Mouse (Mus musculus) limb, embryonic 14.5 days (tissue): ENCODE measurements around the gene Ces1d. TPM values are rescaled to one million over a fixed set of nuclear protein-coding genes. Genes with fewer than 3 reads are reported as not detected.
A peak's percentile ranks its signal among the peaks of the same experiment; 100 is the strongest.

Source experiments
- ATAC-seq: fragments of 200-750 bp; cut with Nextera tagmentation; 2 replicates; pipeline ENCODE4 v1.8.0; 2017; ENCODE audit warnings: low read depth, moderate number of reproducible peaks, moderate TSS enrichment; ENCODE audit not compliant: low FRiP score
- DNase-seq: peaks from one replicate; pipeline ENCODE4 v3.0.0-alpha.2; 2015; ENCODE audit warnings: low spot score
- H3K27ac ChIP-seq: fragments of 300-500 bp; sonication (generic); replicated peaks from 2 replicates; pipeline ENCODE4 v1.5.1; 2014; ENCODE audit warnings: low read depth, mild to moderate bottlenecking, low read length, moderate library complexity, mixed read lengths
- H3K27me3 ChIP-seq: fragments of 300-500 bp; sonication (generic); 2 replicates; pipeline ENCODE4 v1.6.1; 2014; ENCODE audit warnings: low read length, mixed read lengths; ENCODE audit not compliant: control insufficient read depth, insufficient read depth
- H3K36me3 ChIP-seq: fragments of 300-500 bp; sonication (generic); 2 replicates; pipeline ENCODE4 v1.6.1; 2014; ENCODE audit warnings: mild to moderate bottlenecking, low read length, moderate library complexity, mixed read lengths; ENCODE audit not compliant: control insufficient read depth, insufficient read depth
- H3K4me1 ChIP-seq: fragments of 300-500 bp; sonication (generic); 2 replicates; pipeline ENCODE4 v1.6.1; 2014; ENCODE audit warnings: antibody characterized with exemption, low read length, mixed read lengths; ENCODE audit not compliant: control insufficient read depth, insufficient read depth
- H3K4me2 ChIP-seq: fragments of 300-500 bp; sonication (generic); replicated peaks from 2 replicates; pipeline ENCODE4 v1.6.1; 2014; ENCODE audit warnings: low read depth, mild to moderate bottlenecking, low read length, moderate library complexity; ENCODE audit not compliant: severe bottlenecking
- H3K4me3 ChIP-seq: fragments of 300-500 bp; sonication (generic); replicated peaks from 2 replicates; pipeline ENCODE4 v1.5.1; 2014; ENCODE audit warnings: low read length
- H3K9ac ChIP-seq: fragments of 300-500 bp; sonication (generic); 2 replicates; pipeline ENCODE4 v1.6.1; 2014; ENCODE audit warnings: mild to moderate bottlenecking, low read depth, low read length, moderate library complexity; ENCODE audit not compliant: severe bottlenecking
- H3K9me3 ChIP-seq: fragments of 300-500 bp; sonication (generic); 2 replicates; pipeline ENCODE4 v1.6.1; 2016; ENCODE audit warnings: low read length; ENCODE audit not compliant: control insufficient read depth
- POLR2A ChIP-seq: fragments of 200-500 bp; IDR thresholded peaks from 2 replicates; pipeline ENCODE4 v1.8.0; 2012; ENCODE audit warnings: inconsistent platforms, mild to moderate bottlenecking, moderate library complexity, borderline replicate concordance; ENCODE audit not compliant: insufficient read depth, insufficient read length; ENCODE audit errors: extremely low read depth
- WGBS: fragments of 180-500 bp; shearing (Covaris S2); extraction: QIAGEN DNeasy Blood & Tissue Kit; methylation state at CpG from one replicate; pipeline ENCODE4 v1.1.7; 2014; 5-methylcytosine and 5-hydroxymethylcytosine counted together
- polyA plus RNA-seq, 2 experiments: library from polyadenylated mRNA; depleted of rRNA in 1 of 2; stranded (reverse) in 1 of 2; unstranded in 1 of 2; fragments of >200 nt; fragmentation: Nextera tagmentation in 1 of 2; extraction: Ambion mirVana in 1 of 2; gene quantifications; 2 replicates each; pipeline versions ENCODE4 v1.2.1 to v1.2.3; 2012 to 2014

Gene Ces1d
- polyA plus RNA-seq, 2 experiments: 0.20 to 0.48 TPM

DNA sequence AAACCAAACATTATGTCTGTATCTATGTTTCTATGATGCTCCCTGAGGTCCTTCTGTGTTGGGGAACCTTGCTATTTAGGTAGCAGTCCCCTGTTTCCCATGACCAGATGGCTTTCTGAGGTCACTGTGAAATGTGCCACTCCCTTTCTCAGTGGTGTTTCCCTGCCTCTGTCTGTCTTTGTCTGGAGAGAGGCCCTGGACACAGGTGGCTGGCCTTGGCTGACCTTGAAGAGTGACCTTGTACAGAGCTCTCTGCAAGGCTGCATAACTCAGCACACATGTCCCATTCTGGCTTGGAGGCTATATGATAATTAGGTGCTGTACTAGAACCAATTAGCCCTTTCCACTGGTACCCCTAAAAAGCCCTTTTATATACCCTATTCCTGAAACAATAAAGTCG lies 21.0 kb downstream of the Ces1d start:
- WGBS: 25% methylated on average over 1 of the region's 1 CpGs
- DNase-seq (no peak), ATAC-seq (no peak)
- Histone ChIP-seq H3K4me1 (no peaks in the 10 kb centered on the region), H3K27me3 (no peaks in the 10 kb centered on the region), H3K4me2 (no peak overlapping the region), H3K9ac (no peak overlapping the region), H3K36me3 (no peaks in the 10 kb centered on the region), H3K4me3 (no peak overlapping the region), H3K27ac (no peak overlapping the region), H3K9me3 (no peaks in the 10 kb centered on the region)
- no peak for TF ChIP-seq POLR2A

DNA sequence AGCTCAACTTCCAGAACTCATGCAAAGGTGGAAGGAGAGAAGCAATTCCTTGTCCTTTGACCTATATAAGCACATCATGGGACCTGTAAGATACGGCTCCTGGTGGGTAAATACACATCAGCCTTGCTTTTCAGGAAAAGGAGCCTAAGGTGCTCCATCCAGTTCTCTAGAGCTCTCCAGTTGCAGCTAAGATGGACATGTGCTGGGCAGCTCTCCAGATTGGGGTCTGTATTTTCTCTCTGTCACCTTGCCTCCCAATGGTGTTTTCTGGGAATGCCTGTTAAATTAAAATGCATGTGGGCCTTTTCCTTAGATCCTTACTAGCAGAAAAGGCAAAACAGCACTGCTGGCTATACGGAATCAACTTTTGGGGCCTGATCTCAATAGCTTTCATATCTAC lies 23.1 kb downstream of the Ces1d start:
- peak; percentile 30 for DNase-seq
- H3K4me1 ChIP-seq: no peaks in the 10 kb centered on the region
- H3K4me3 ChIP-seq: no peak overlapping the region
- H3K4me2 ChIP-seq: no peak overlapping the region
- H3K27me3 ChIP-seq: no peaks in the 10 kb centered on the region
- TF ChIP-seq POLR2A: no peak
- no peaks in the 10 kb centered on the region for H3K36me3 ChIP-seq
- WGBS: 58% methylated on average over 2 of the region's 2 CpGs
- H3K9ac ChIP-seq: no peak overlapping the region
- no peaks in the 10 kb centered on the region for H3K9me3 ChIP-seq
- peak; percentile 70; the same call in 1 of the 2 replicates for ATAC-seq
- no peak overlapping the region for H3K27ac ChIP-seq

DNA sequence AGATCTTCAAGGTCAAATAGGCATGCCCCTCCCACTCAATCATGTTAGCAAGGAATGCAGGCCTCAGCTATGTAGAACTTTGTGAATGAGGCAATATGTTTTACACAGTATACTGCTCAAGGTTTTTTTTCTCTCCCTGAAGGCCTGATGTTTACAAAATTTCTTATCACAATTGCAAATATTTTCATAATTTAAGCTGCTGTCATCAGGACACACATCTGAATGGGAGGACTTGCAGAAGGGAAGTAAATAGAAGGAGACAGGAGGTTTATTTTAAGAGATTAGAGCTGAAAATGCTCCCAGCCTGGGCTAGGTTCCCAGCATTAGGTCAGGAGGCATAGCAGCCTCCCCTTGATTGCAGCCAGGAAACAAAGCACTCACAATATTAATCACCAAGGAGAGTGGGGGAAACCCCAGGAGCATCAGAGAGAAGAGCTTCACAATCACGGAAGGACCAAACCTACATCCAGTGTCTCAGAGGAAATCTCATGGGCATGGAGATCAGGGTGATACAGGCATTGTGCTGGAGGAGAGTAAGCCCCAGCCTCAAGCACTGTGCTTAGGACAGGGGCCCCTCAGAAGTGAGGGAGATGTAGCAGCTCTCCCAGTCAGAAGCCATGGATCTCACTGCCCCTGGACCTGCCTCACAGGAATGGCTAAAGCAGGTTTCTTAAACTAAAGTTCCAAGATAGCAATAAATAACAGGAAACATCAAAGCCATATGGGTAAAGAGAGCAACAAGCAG lies 25.6 kb downstream of the Ces1d start:
- H3K27ac ChIP-seq: no peak overlapping the region
- H3K4me2 ChIP-seq: no peak overlapping the region
- no peak overlapping the region for H3K4me3 ChIP-seq
- ATAC-seq: no peak
- 65% methylated on average over 1 of the region's 1 CpGs for WGBS
- H3K4me1 ChIP-seq: no peaks in the 10 kb centered on the region
- H3K9ac ChIP-seq: no peak overlapping the region
- DNase-seq: no peak
- no peaks in the 10 kb centered on the region for H3K9me3 ChIP-seq
- H3K36me3 ChIP-seq: no peaks in the 10 kb centered on the region
- TF ChIP-seq POLR2A: no peak
- no peaks in the 10 kb centered on the region for H3K27me3 ChIP-seq

DNA sequence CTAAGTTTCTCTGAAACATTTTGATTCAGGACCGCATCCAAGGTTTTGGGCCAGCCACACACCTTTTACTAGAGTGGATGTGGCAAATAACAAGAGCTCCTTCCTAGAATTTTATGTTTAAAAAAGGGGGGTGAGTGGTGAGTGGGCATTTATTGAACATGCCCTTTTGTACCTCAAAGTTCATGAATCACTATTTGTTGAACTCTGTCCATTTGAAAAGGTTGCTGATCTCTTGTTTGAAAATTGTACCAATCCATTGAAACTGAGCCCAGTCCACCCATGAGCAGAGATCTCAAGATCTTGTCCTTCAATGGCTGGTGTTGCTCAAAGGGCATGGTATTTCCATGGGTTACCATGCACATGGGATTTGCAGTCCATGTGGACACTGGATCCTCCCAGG lies 34.3 kb downstream of the Ces1d start:
- no peak overlapping the region for H3K9ac ChIP-seq
- WGBS: 91% methylated on average over 1 of the region's 1 CpGs

DNA sequence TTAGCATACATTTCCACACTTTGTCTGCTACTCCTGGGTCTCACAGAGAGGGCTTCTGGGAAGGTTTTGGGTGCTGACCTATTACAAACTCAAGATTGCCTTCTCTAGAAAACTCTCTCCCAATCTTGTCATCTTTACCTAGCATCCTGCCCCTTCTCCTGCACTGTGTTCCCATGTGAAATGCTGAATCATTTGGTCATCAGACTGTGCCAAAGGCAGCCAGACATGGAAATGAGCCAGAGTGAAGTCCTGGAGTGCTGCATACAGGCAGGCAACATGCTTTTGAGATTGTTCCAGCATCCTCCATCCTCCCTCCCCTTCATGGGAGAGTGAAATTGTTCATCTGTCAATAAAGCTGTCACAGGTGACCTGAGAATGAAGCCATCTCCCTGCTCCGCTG lies 46.2 kb downstream of the Ces1d start:
- ATAC-seq: no peak
- no peak overlapping the region for H3K4me3 ChIP-seq
- H3K27me3 ChIP-seq: no peaks in the 10 kb centered on the region
- H3K4me2 ChIP-seq: no peak overlapping the region
- no peaks in the 10 kb centered on the region for H3K36me3 ChIP-seq
- H3K9me3 ChIP-seq: no peaks in the 10 kb centered on the region
- H3K4me1 ChIP-seq: no peaks in the 10 kb centered on the region
- no peak for DNase-seq
- H3K9ac ChIP-seq: no peak overlapping the region
- TF ChIP-seq POLR2A: no peak
- no peak overlapping the region for H3K27ac ChIP-seq
- 84% methylated on average over 1 of the region's 1 CpGs for WGBS

More for the DNA sequence above, 34.3 kb downstream of the Ces1d start:
- no peaks in the 10 kb centered on the region for H3K27me3 ChIP-seq
- TF ChIP-seq POLR2A: no peak
- H3K4me3 ChIP-seq: no peak overlapping the region
- ATAC-seq (no peak), DNase-seq (no peak)
- H3K4me1 ChIP-seq: no peaks in the 10 kb centered on the region
- H3K4me2 ChIP-seq: no peak overlapping the region
- no peaks in the 10 kb centered on the region for H3K36me3 ChIP-seq
- H3K9me3 ChIP-seq: no peaks in the 10 kb centered on the region
- no peak overlapping the region for H3K27ac ChIP-seq

DNA sequence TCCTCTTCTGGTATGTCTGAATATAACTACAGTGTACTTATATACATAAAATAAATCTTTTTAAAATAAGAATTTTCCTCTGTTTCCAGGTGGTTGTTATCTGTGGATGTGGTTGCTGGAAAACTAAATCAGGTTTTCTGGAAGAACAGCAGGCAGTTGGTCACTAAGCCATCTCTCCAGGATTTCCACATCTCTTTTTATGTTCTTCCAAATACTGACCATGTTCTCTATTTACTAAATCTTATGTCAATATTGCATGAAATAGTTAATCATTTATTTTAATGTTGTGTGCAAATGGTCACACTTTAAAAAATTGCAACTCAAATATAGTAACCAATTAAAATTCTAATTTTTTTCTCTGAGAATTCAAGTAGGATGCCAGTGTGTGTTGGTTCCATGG lies 50.3 kb downstream of the Ces1d start:
- Histone ChIP-seq H3K4me2 (no peak overlapping the region), H3K36me3 (no peaks in the 10 kb centered on the region), H3K9ac (no peak overlapping the region), H3K27me3 (no peaks in the 10 kb centered on the region), H3K4me1 (no peaks in the 10 kb centered on the region), H3K4me3 (no peak overlapping the region), H3K27ac (no peak overlapping the region), H3K9me3 (no peaks in the 10 kb centered on the region)
- TF ChIP-seq POLR2A: no peak
- DNase-seq: no peak
- ATAC-seq: no peak
